Comparison of ENCODE assay signal across 12 mouse cellular contexts in genomic region chr2:59854363-59854762, GRCm38 (mm10). TPM values are rescaled to one million over a fixed set of nuclear protein-coding genes. Genes with fewer than 3 reads are reported as not detected.
A peak's percentile ranks its signal among the peaks of the same experiment; 100 is the strongest.
DNase-seq lines count a peak whose midpoint lies in the region.
"Had no signal": no experiment of that assay in that cellular context is flagged by ENCODE, and none has a peak within 500 bp of the region (broad histone marks: within the 10 kb centered on the region; RNA-seq: fewer than 3 reads in every experiment).

No protein-coding gene starts in this region.

- peak; percentile 40 to 42 for DNase-seq in cerebellum, adult 18-20 months
- no peak for DNase-seq in cerebellum, adult 11 months
- DNase-seq in right cerebral cortex, adult 18-20 months, result peak; percentile 25
- no peak for DNase-seq in right cerebral cortex, postnatal 25 days
- DNase-seq in cerebellum, postnatal 14 days, result peak; percentile 19 to 36
- no peak for DNase-seq in thymus, postnatal 14 days
- no peak for DNase-seq in adrenal gland, adult 2 months
- DNase-seq: adrenal gland, adult 8-10 months; gastrocnemius, adult 2 months; gastrocnemius, postnatal 25 days; heart, postnatal 4 days; kidney, adult 8-10 months had no signal

RNA-seq across cellular contexts. Expression of gene Wdsub1, which starts 28.0 kb away (rescaled TPM):
- 10 to 100 TPM; 12.6 to 23.5 TPM for total RNA-seq in adrenal gland, adult 2 months (2021)
- polyA plus RNA-seq in adrenal gland, adult 2 months (2012; rRNA removed), result 76.3 and 87.6 TPM in 2 replicates

Comparison
In these comparisons a context has a peak if more than half of its experiments do, and no peak if none do; other contexts are left out.
1. DNase-seq: peak in cerebellum, adult 18-20 months (2 of 2), right cerebral cortex, adult 18-20 months (single experiment) and cerebellum, postnatal 14 days (2 of 2); none in cerebellum, adult 11 months (single experiment), right cerebral cortex, postnatal 25 days (single experiment), thymus, postnatal 14 days (single experiment) and adrenal gland, adult 2 months (single experiment).